Mouse (Mus musculus) hindbrain, embryonic 15.5 days (tissue): ENCODE measurements around the gene Crcp. TPM values are rescaled to one million over a fixed set of nuclear protein-coding genes. Genes with fewer than 3 reads are reported as not detected.
"Not testable (repeated sequence)": the region's sequence is repeated elsewhere in the genome, so short reads cannot be mapped to it uniquely, and the experiment has no call there.

ENCODE experiments used
- ATAC-seq: fragments of 200-750 bp; cut with Nextera tagmentation; 2 replicates; pipeline ENCODE4 v1.8.0; 2017; ENCODE audit warnings: low read depth, moderate number of reproducible peaks, moderate TSS enrichment; ENCODE audit not compliant: low FRiP score
- H3K27ac ChIP-seq: fragments of 300-500 bp; sonication (generic); replicated peaks from 2 replicates; pipeline ENCODE4 v1.5.1; 2015; ENCODE audit warnings: mild to moderate bottlenecking, inconsistent platforms
- H3K27me3 ChIP-seq: fragments of 300-500 bp; sonication (generic); 2 replicates; pipeline ENCODE4 v1.6.1; 2015; ENCODE audit warnings: control low read depth, inconsistent platforms
- H3K36me3 ChIP-seq: fragments of 300-500 bp; sonication (generic); 2 replicates; pipeline ENCODE4 v1.6.1; 2015; ENCODE audit warnings: control low read depth, inconsistent platforms
- H3K4me1 ChIP-seq: fragments of 300-500 bp; sonication (generic); replicated peaks from 2 replicates; pipeline ENCODE4 v1.6.1; 2015; ENCODE audit warnings: control low read depth, inconsistent platforms
- H3K4me2 ChIP-seq: fragments of 300-500 bp; sonication (generic); 2 replicates; pipeline ENCODE4 v1.6.1; 2015; ENCODE audit warnings: moderate library complexity, mild to moderate bottlenecking, inconsistent platforms
- H3K4me3 ChIP-seq: fragments of 300-500 bp; sonication (generic); 2 replicates; pipeline ENCODE4 v1.5.1; 2015; ENCODE audit warnings: mild to moderate bottlenecking, inconsistent platforms
- H3K9ac ChIP-seq: fragments of 300-500 bp; sonication (generic); 2 replicates; pipeline ENCODE4 v1.6.1; 2015; ENCODE audit warnings: inconsistent platforms
- H3K9me3 ChIP-seq: fragments of 300-500 bp; sonication (generic); 2 replicates; pipeline ENCODE4 v1.6.1; 2016; ENCODE audit warnings: control low read depth, inconsistent platforms
- WGBS: fragments of 180-500 bp; shearing (Covaris S2); methylation state at CpG from one replicate; pipeline ENCODE4 v1.1.7; 2015; 5-methylcytosine and 5-hydroxymethylcytosine counted together
- polyA plus RNA-seq: library from polyadenylated mRNA; unstranded; fragments of >200 nt; fragmentation: Nextera tagmentation; extraction: Ambion mirVana; gene quantifications from 2 replicates; pipeline ENCODE4 v1.2.1, GENCODE M21; 2015

Crcp gene
- polyA plus RNA-seq, 1 experiment from 2014 or later: 82.2 TPM

DNA sequence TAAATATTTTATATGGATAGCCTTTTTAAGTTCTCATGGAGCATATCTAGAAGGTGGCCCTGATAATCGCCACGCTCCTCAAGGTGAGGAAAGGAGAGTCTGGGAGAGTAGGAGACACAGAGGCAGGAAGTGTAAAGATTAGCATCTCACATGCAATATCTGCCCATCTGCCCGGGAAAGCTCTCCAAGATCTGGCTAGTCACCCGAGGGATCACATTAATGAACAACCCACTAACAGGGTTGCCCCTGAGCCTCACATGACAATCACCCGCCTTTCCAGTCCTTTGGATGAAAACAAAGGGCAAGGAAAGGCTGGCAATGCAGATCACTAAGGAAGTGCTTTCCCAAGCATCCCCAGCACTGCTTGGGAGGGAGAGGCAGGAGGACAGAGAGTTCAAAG, 2.0 kb upstream of the Crcp start:
- no peaks in the 10 kb centered on the region for H3K27me3 ChIP-seq
- H3K9ac ChIP-seq: no peak overlapping the region
- ATAC-seq: no peak
- no peak overlapping the region for H3K4me3 ChIP-seq
- H3K27ac ChIP-seq: no peak overlapping the region
- H3K9me3 ChIP-seq: no peaks in the 10 kb centered on the region
- no peak overlapping the region for H3K4me2 ChIP-seq
- WGBS: 76% methylated on average over 5 of the region's 5 CpGs
- no peaks in the 10 kb centered on the region for H3K36me3 ChIP-seq
- peaks cover 27% of the 10 kb centered on the region for H3K4me1 ChIP-seq

GRCm38 (mm10) chr5:130027696-130028095, 1.4 kb upstream of the Crcp start:
- ATAC-seq: no peak
- H3K27me3 ChIP-seq: no peaks in the 10 kb centered on the region
- WGBS: 83% methylated on average over 7 of the region's 7 CpGs

DNA sequence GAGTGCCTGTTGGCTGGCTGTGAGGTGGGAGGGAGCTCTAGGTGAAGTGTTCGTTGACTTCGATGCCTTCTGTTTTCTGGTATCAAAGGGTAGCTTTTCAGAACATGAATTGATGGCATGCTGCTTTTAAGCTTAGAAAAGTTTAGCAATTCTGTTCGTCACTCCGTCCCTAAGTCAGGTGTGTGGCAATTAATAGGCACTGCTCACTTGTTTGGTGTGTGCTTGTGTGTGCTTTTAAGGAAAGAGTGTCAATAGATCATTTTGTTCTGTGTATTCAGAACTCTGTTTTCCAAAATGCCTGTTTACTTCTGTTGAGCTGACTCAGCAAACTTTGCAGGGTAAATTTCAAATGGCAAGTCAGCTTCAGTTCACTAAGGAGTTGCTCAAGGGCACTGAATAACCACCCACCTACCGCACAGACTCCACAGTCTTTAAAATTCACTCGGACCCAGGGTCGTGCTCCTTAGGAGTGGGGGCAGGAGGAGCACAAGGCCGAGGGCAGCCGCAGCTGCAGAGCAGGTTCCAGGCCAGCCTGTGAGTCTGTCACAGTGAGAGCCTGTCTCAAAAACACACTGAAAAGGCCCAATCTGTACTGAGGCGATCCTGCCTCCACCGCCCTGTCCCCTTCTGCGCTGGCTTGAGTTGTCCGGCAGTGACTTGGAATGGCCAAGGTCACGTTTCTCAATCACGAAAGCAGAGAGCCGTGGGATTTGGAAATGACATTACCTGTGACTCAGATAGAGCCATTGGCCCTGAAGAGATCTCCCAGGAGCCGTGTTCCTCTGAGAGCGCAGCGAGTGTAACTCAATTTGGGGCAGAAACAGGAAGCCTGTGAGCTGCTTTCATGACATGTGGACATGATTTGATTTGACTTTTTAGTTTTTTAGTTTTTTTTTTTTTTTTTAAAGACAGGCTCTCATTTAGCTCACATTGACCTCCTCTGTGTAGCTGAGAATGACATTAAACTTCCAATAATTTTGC, 2.6 kb downstream of the Crcp start:
- Histone ChIP-seq H3K9me3 (no peaks in the 10 kb centered on the region), H3K4me3 (no peak overlapping the region), H3K27ac (no peak overlapping the region), H3K9ac (no peak overlapping the region), H3K4me2 (no peak overlapping the region), H3K36me3 (peaks cover 8% of the 10 kb centered on the region; the same call in 1 of the 2 replicates), H3K27me3 (no peaks in the 10 kb centered on the region), H3K4me1 (peaks cover 10% of the 10 kb centered on the region)
- WGBS: 93% methylated on average over 19 of the region's 19 CpGs
- no peak for ATAC-seq

More at GRCm38 (mm10) chr5:130027696-130028095, 1.4 kb upstream of the Crcp start:
- Histone ChIP-seq H3K4me2 (no peak overlapping the region), H3K9me3 (no peaks in the 10 kb centered on the region), H3K36me3 (no peaks in the 10 kb centered on the region), H3K9ac (no peak overlapping the region), H3K27ac (no peak overlapping the region), H3K4me1 (peaks cover 27% of the 10 kb centered on the region), H3K4me3 (no peak overlapping the region)

DNA sequence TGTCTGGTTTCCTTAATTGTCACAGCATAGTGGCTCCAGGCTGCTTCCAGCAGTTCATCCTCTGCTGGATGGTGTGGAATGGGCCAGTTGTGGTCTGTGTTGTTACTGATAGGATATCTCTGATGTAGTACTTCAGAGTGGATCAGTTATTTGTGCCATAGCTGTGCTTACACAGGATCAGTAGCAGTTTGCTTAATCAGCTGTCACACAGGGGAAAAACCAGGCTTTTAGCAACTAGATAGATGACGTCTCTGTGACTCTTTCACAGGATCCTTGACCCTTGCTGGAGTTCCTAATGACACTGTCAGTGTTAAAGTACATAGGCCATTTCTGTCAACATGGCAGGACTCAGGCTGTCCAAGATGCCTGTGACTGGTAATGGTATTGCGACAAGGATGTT, 4.8 kb downstream of the Crcp start:
- Histone ChIP-seq H3K9ac (no peak overlapping the region), H3K36me3 (peaks cover 12% of the 10 kb centered on the region; the same call in 1 of the 2 replicates), H3K4me2 (no peak overlapping the region), H3K4me1 (peaks cover 10% of the 10 kb centered on the region), H3K9me3 (no peaks in the 10 kb centered on the region), H3K27me3 (no peaks in the 10 kb centered on the region), H3K4me3 (no peak overlapping the region), H3K27ac (no peak overlapping the region)
- 87% methylated on average over 2 of the region's 2 CpGs for WGBS
- no peak for ATAC-seq

DNA sequence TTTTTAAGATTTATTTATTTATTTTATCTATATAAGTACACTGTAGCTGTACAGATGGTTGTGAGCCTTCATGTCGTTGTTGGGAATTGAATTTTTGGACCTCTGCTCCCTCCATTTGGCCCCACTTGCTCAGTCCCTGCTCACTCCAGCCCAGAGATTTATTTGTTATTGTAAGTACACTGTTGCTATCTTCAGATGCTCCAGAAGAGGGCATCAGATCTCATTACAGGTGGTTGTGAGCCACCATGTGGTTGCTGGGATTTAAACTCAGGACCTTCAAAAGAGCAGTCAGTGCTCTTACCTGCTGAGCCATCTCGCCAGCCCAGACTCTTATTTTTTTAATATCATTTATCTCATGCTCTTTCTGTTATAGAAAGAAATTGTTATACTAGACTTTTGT, 7.2 kb downstream of the Crcp start:
- H3K36me3 ChIP-seq: peaks cover 30% of the 10 kb centered on the region
- not testable (repeated sequence) for H3K4me2 ChIP-seq, H3K9ac ChIP-seq, H3K4me1 ChIP-seq, H3K4me3 ChIP-seq, ATAC-seq, H3K9me3 ChIP-seq, H3K27me3 ChIP-seq, H3K27ac ChIP-seq
- WGBS: 73% methylated on average over 2 of the region's 2 CpGs

GRCm38 (mm10) chr5:130037752-130038455, 8.8 kb downstream of the Crcp start:
- Histone ChIP-seq H3K36me3 (peaks cover 46% of the 10 kb centered on the region), H3K4me1 (no peaks in the 10 kb centered on the region), H3K27ac (no peak overlapping the region), H3K27me3 (no peaks in the 10 kb centered on the region), H3K4me3 (no peak overlapping the region), H3K9ac (no peak overlapping the region), H3K9me3 (no peaks in the 10 kb centered on the region), H3K4me2 (no peak overlapping the region)
- no peak for ATAC-seq
- WGBS: 68% methylated on average over 19 of the region's 19 CpGs

GRCm38 (mm10) chr5:130040797-130041196, 11.7 kb downstream of the Crcp start:
- Histone ChIP-seq H3K4me1 (no peaks in the 10 kb centered on the region), H3K9me3 (no peaks in the 10 kb centered on the region), H3K9ac (no peak overlapping the region), H3K4me2 (no peak overlapping the region), H3K27ac (no peak overlapping the region), H3K4me3 (no peak overlapping the region), H3K36me3 (peaks cover 52% of the 10 kb centered on the region), H3K27me3 (no peaks in the 10 kb centered on the region)
- ATAC-seq: no peak
- 92% methylated on average over 4 of the region's 4 CpGs for WGBS

DNA sequence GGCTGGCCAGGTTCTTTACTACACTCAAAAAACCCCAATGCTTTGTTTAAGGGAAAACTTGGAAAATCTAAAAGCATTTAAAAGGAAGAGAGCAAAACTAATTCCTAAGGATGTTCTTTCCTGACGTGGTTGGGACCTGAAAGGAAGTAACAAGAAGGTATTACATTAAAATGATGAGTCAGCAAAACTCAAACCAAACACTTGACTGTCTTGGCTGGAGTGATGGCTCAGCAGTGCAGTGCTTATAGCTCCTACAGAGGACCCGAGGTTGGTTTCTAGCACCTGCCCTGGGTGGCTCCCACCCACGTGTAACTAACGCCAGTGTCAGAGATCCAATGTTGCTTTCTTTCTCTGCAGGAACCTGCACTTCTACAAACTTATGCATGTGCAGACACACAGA, 12.2 kb downstream of the Crcp start:
- H3K9ac ChIP-seq: no peak overlapping the region
- no peaks in the 10 kb centered on the region for H3K4me1 ChIP-seq
- ATAC-seq: no peak
- no peak overlapping the region for H3K4me3 ChIP-seq
- no peak overlapping the region for H3K4me2 ChIP-seq
- peaks cover 57% of the 10 kb centered on the region for H3K36me3 ChIP-seq
- no peaks in the 10 kb centered on the region for H3K27me3 ChIP-seq
- no peak overlapping the region for H3K27ac ChIP-seq
- no peaks in the 10 kb centered on the region for H3K9me3 ChIP-seq
- WGBS: 89% methylated on average over 4 of the region's 4 CpGs

DNA sequence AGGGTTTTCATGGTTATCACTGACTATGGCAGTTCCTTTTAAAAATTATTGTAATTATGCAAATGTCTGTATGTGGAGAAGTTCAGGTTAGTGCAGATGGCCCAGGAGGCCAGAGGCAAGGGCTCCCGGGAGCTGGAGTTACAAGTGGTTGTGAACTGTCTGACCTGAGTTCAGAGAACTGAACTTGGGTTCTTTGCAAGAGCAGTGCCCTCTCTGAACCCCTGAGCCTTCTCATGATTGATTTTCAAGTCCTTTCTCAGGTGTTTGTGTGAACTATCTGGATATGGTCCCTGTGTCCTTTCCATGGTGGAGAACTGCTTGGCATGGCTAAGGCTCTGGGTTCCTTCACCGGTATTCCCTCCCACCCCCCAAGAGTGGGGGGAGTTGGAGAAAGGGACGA, 14.7 kb downstream of the Crcp start:
- no peaks in the 10 kb centered on the region for H3K9me3 ChIP-seq
- no peak for ATAC-seq
- H3K4me1 ChIP-seq: no peaks in the 10 kb centered on the region
- H3K27ac ChIP-seq: no peak overlapping the region
- no peak overlapping the region for H3K4me3 ChIP-seq
- H3K4me2 ChIP-seq: no peak overlapping the region
- 90% methylated on average over 3 of the region's 3 CpGs for WGBS
- H3K36me3 ChIP-seq: peaks cover 68% of the 10 kb centered on the region
- no peaks in the 10 kb centered on the region for H3K27me3 ChIP-seq
- no peak overlapping the region for H3K9ac ChIP-seq

- Histone ChIP-seq H3K27ac (no peak overlapping the region), H3K4me1 (no peaks in the 10 kb centered on the region; the same call in 1 of the 2 replicates), H3K4me2 (no peak overlapping the region), H3K9me3 (no peaks in the 10 kb centered on the region), H3K27me3 (no peaks in the 10 kb centered on the region), H3K9ac (no peak overlapping the region), H3K4me3 (no peak overlapping the region), H3K36me3 (peaks cover 72% of the 10 kb centered on the region)
- no peak for ATAC-seq
- WGBS: 70% methylated on average over 7 of the region's 7 CpGs
Measured at GRCm38 (mm10) chr5:130044201-130044695, 15.2 kb downstream of the Crcp start.

DNA sequence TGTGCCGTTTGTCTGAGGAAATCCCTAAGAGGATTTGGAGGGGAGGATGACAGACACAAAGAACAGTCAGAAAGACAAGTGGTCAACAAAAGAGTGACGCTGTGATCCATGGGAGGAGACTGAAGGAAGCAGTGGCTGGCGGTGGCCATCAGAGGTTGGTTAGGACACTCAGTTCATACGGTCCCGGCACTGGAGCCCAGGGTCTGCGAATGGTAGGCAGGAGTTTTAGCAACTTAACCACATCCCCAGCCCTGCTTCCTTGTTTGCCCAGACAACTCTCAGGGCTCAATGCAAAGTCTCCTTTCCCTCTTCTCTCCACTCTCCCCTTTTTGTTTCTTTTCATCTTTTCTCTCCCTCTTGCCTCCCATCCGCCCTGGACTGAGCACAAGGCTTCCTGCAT, 17.0 kb downstream of the Crcp start:
- WGBS: 85% methylated on average over 7 of the region's 7 CpGs
- no peaks in the 10 kb centered on the region for H3K27me3 ChIP-seq
- H3K4me1 ChIP-seq: no peaks in the 10 kb centered on the region; the same call in 1 of the 2 replicates
- no peak overlapping the region for H3K27ac ChIP-seq
- ATAC-seq: no peak
- H3K4me3 ChIP-seq: no peak overlapping the region
- peaks cover 62% of the 10 kb centered on the region for H3K36me3 ChIP-seq
- H3K9ac ChIP-seq: no peak overlapping the region
- H3K9me3 ChIP-seq: no peaks in the 10 kb centered on the region
- no peak overlapping the region for H3K4me2 ChIP-seq

DNA sequence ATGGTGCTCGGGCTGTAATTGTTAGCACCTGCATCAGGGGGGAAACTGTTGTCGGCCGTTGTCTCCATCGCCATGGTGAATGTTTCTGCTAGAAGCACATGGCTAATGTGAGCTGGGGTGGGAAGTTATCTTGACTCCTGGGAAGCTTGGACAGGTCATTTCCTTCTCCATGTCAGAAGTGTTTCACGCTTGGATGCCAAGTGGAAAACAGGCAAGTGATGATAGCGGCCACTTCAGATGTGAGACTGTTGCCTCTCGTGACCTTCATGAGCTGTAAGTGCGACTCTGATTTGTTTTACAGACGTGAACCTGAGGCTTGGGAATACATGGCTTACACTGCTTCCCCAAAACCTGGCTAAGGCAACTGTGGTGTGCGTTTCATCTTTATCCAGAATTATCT, 17.5 kb downstream of the Crcp start:
- H3K4me3 ChIP-seq: no peak overlapping the region
- WGBS: 93% methylated on average over 10 of the region's 10 CpGs
- H3K27me3 ChIP-seq: no peaks in the 10 kb centered on the region
- H3K36me3 ChIP-seq: peaks cover 57% of the 10 kb centered on the region
- H3K9ac ChIP-seq: no peak overlapping the region
- H3K9me3 ChIP-seq: no peaks in the 10 kb centered on the region
- H3K4me2 ChIP-seq: no peak overlapping the region
- no peaks in the 10 kb centered on the region; the same call in 1 of the 2 replicates for H3K4me1 ChIP-seq
- no peak overlapping the region for H3K27ac ChIP-seq
- ATAC-seq: no peak
